Mouse (Mus musculus) midbrain, postnatal 0 days (tissue): ENCODE data around the gene Tek. TPM values are rescaled to one million over a fixed set of nuclear protein-coding genes. Genes with fewer than 3 reads are reported as not detected.
"Not testable (repeated sequence)": the region's sequence is repeated elsewhere in the genome, so short reads cannot be mapped to it uniquely, and the experiment has no call there.

ENCODE experiments used
- ATAC-seq: fragments of 200-750 bp; cut with Nextera tagmentation; 2 replicates; pipeline ENCODE4 v1.8.0; 2017; ENCODE audit warnings: moderate number of reproducible peaks, mild to moderate bottlenecking, moderate TSS enrichment, moderate library complexity; ENCODE audit not compliant: low FRiP score
- DNase-seq: peaks from one replicate; pipeline ENCODE4 v3.0.0-alpha.2; 2015; ENCODE audit warnings: low spot score
- H3K27ac ChIP-seq: fragments of 300-500 bp; sonication (generic); 2 replicates; pipeline ENCODE4 v1.5.1; 2014; ENCODE audit warnings: low read depth, mild to moderate bottlenecking, low read length, mixed read lengths
- H3K27me3 ChIP-seq: fragments of 300-500 bp; sonication (generic); 2 replicates; pipeline ENCODE4 v1.6.1; 2014; ENCODE audit warnings: low read length, control low read depth, mixed read lengths; ENCODE audit not compliant: insufficient read depth
- H3K36me3 ChIP-seq: fragments of 300-500 bp; sonication (generic); 2 replicates; pipeline ENCODE4 v1.6.1; 2014; ENCODE audit warnings: low read length, control low read depth, mixed read lengths; ENCODE audit not compliant: insufficient read depth
- H3K4me1 ChIP-seq: fragments of 300-500 bp; sonication (generic); 2 replicates; pipeline ENCODE4 v1.6.1; 2014; ENCODE audit warnings: mild to moderate bottlenecking, control low read depth, antibody characterized with exemption, low read length, mixed read lengths; ENCODE audit not compliant: insufficient read depth
- H3K4me2 ChIP-seq: fragments of 300-500 bp; sonication (generic); 2 replicates; pipeline ENCODE4 v1.6.1; 2014; ENCODE audit warnings: low read depth, mild to moderate bottlenecking, low read length, mixed read lengths; ENCODE audit not compliant: poor library complexity, severe bottlenecking
- H3K4me3 ChIP-seq: fragments of 300-500 bp; sonication (generic); 2 replicates; pipeline ENCODE4 v1.5.1; 2014; ENCODE audit warnings: low read depth, mild to moderate bottlenecking, low read length, moderate library complexity
- H3K9ac ChIP-seq: fragments of 300-500 bp; sonication (generic); replicated peaks from 2 replicates; pipeline ENCODE4 v1.6.1; 2014; ENCODE audit warnings: mild to moderate bottlenecking, low read length, moderate library complexity, mixed read lengths; ENCODE audit not compliant: poor library complexity, severe bottlenecking
- H3K9me3 ChIP-seq: fragments of 300-500 bp; sonication (generic); 2 replicates; pipeline ENCODE4 v1.6.1; 2016; ENCODE audit warnings: low read length, control low read depth
- CTCF ChIP-seq: IDR thresholded peaks from 2 replicates; pipeline ENCODE4 v1.5.1; 2016; ENCODE audit warnings: antibody characterized with exemption, mild to moderate bottlenecking
- WGBS: fragments of 180-500 bp; shearing (Covaris S2); extraction: QIAGEN DNeasy Blood & Tissue Kit; methylation state at CpG from one replicate; pipeline ENCODE4 v1.1.7; 2014; 5-methylcytosine and 5-hydroxymethylcytosine counted together
- polyA plus RNA-seq: library from polyadenylated mRNA; unstranded; fragments of >200 nt; fragmentation: Nextera tagmentation; extraction: Ambion mirVana; gene quantifications from 2 replicates; pipeline ENCODE4 v1.2.1, GENCODE M21; 2015
- total RNA-seq: library from RNA; depleted of rRNA; stranded (reverse); fragments of >200 nt; gene quantifications from 2 replicates; pipeline ENCODE4 v1.2.3, GENCODE M21; 2014; rRNA removed

Tek gene
- 8.0 and 10.1 TPM in 2 replicates for total RNA-seq
- 6.9 and 8.2 TPM in 2 replicates for polyA plus RNA-seq

DNA sequence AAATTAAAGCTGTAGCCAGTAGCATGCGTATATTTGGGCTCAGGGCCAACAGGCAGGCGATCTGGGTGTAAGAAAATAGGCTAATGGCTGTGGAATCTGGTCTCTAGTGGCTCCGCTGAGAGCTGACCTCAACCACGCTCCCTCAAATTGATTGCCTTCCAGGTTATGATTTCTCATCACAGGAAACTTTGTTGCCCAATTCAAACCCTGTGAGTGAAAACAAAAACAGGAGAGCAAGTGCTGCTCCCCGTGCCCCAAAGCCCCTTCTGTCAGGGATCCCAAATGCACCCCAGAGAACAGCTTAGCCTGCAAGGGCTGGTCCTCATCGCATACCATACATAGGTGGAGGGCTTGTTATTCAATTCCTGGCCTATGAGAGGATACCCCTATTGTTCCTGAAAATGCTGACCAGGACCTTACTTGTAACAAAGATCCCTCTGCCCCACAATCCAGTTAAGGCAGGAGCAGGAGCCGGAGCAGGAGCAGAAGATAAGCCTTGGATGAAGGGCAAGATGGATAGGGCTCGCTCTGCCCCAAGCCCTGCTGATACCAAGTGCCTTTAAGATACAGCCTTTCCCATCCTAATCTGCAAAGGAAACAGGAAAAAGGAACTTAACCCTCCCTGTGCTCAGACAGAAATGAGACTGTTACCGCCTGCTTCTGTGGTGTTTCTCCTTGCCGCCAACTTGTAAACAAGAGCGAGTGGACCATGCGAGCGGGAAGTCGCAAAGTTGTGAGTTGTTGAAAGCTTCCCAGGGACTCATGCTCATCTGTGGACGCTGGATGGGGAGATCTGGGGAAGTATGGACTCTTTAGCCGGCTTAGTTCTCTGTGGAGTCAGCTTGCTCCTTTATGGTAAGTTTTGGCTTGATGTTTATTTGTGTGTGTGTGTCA lies at the start of gene Tek:
Gene Tek, plus strand, starts transcription at position 452 of the 894 bp plus-strand sequence.
- Histone ChIP-seq H3K27ac (no peak within 1 kb of the TSS), H3K36me3 (no peaks in the 10 kb centered on the region), H3K4me3 (no peak within 1 kb of the TSS), H3K27me3 (no peaks in the 10 kb centered on the region), H3K4me2 (no peak within 1 kb of the TSS), H3K4me1 (no peaks in the 10 kb centered on the region), H3K9me3 (no peaks in the 10 kb centered on the region), H3K9ac (no peak within 1 kb of the TSS)
- TF ChIP-seq CTCF: no peak
- ATAC-seq (no peak), DNase-seq (peak; percentile 9)
- 68% methylated on average over 16 of the region's 16 CpGs for WGBS

GRCm38 (mm10) chr4:94689804-94690203 lies 49.3 kb upstream of the Tek start:
- not testable (repeated sequence) for H3K4me1 ChIP-seq, ATAC-seq, H3K27ac ChIP-seq, DNase-seq, H3K4me2 ChIP-seq, H3K4me3 ChIP-seq, H3K9me3 ChIP-seq, H3K27me3 ChIP-seq, H3K9ac ChIP-seq, H3K36me3 ChIP-seq
- WGBS: 88% methylated on average over 2 of the region's 2 CpGs

GRCm38 (mm10) chr4:94691078-94691477 lies 48.0 kb upstream of the Tek start:
- Histone ChIP-seq H3K9ac (no peak overlapping the region), H3K27me3 (no peaks in the 10 kb centered on the region), H3K4me3 (no peak overlapping the region), H3K9me3 (no peaks in the 10 kb centered on the region), H3K27ac (no peak overlapping the region), H3K36me3 (peaks cover 10% of the 10 kb centered on the region), H3K4me2 (no peak overlapping the region), H3K4me1 (no peaks in the 10 kb centered on the region)
- WGBS: 94% methylated on average over 4 of the region's 4 CpGs
- DNase-seq (no peak), ATAC-seq (no peak)
- no peak for TF ChIP-seq CTCF

- H3K27me3 ChIP-seq: no peaks in the 10 kb centered on the region
- H3K4me1 ChIP-seq: no peaks in the 10 kb centered on the region
- no peak overlapping the region for H3K4me3 ChIP-seq
- peaks cover 8% of the 10 kb centered on the region for H3K36me3 ChIP-seq
- no peak overlapping the region for H3K4me2 ChIP-seq
- DNase-seq (no peak), ATAC-seq (no peak)
- H3K9me3 ChIP-seq: no peaks in the 10 kb centered on the region
- no peak overlapping the region for H3K27ac ChIP-seq
- no peak overlapping the region for H3K9ac ChIP-seq
- TF ChIP-seq CTCF: no peak
- 89% methylated on average over 2 of the region's 2 CpGs for WGBS
Measured at GRCm38 (mm10) chr4:94692175-94692574, 46.9 kb upstream of the Tek start.

GRCm38 (mm10) chr4:94696368-94696767 lies 42.7 kb upstream of the Tek start:
- no peak for TF ChIP-seq CTCF
- Histone ChIP-seq H3K27ac (no peak overlapping the region), H3K4me1 (no peaks in the 10 kb centered on the region), H3K27me3 (no peaks in the 10 kb centered on the region), H3K9ac (no peak overlapping the region), H3K4me2 (no peak overlapping the region), H3K9me3 (no peaks in the 10 kb centered on the region), H3K36me3 (peaks cover 2% of the 10 kb centered on the region; the same call in 1 of the 2 replicates), H3K4me3 (no peak overlapping the region)
- no peak for ATAC-seq
- WGBS: 85% methylated on average over 3 of the region's 3 CpGs
- DNase-seq: no peak

- WGBS: 93% methylated on average over 2 of the region's 2 CpGs
- DNase-seq: no peak
- no peak overlapping the region for H3K27ac ChIP-seq
Measured at GRCm38 (mm10) chr4:94711002-94711401, 28.1 kb upstream of the Tek start.

More at GRCm38 (mm10) chr4:94711002-94711401, 28.1 kb upstream of the Tek start:
- no peak for TF ChIP-seq CTCF
- Histone ChIP-seq H3K4me3 (no peak overlapping the region), H3K4me1 (no peaks in the 10 kb centered on the region), H3K36me3 (no peaks in the 10 kb centered on the region), H3K4me2 (no peak overlapping the region), H3K27me3 (no peaks in the 10 kb centered on the region), H3K9ac (no peak overlapping the region), H3K9me3 (no peaks in the 10 kb centered on the region)
- no peak for ATAC-seq
